Mouse (Mus musculus): ENCODE measurements around the gene Fam120a. TPM values are rescaled to one million over a fixed set of nuclear protein-coding genes. Genes with fewer than 3 reads are reported as not detected.

Fam120a gene
- total RNA-seq, 2 experiments from 2014 or later, result 102 to 104 TPM

DNA sequence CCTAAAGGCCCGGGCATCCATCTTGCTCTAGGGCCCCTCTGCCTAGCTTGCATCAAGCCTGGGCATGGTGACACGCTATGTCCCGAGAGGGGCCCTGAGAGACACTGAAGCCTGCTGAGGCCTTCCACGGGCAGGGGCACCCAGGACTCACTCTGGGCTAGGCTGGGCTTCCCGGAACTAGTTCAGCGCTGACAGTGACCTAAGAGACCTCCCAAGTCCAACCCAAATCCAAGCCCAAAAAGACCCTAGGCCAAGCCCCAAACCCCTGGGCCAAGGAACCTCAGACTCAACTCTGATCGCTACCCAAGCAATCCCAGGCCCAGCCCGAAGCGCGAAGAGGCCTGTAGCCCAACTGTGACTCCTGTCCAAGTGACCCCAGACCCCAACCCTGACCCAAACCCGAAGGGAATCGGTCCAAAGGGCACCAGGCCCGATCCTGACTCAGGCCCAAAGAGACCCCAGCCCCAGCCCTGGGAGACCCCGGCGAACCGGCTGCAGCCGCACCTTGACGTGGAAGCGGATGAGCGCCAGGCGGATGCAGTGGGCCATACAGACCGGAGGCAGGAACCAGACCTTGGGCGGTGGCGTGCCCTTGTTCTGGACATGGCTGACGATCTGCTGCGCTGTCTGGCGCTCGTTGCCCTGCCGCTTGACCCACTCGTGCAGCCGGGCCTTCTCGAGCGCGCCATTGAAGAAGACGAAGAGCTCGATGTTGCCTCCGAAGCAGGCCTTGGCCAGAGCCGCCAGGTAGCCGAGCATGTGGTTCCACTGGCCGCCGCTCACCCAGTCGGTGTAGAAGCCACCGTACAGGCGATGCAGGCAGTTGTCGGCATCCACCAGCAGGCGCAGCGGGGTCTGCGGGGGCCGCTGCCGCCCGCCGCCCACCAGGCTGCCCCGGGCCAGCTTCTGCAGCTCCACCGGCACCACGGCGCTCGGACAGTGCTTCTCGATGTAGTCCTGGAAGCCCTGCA is 681 bp downstream of the Fam120a start:
- DNase-seq, result peak; percentile 54 to 72

DNA sequence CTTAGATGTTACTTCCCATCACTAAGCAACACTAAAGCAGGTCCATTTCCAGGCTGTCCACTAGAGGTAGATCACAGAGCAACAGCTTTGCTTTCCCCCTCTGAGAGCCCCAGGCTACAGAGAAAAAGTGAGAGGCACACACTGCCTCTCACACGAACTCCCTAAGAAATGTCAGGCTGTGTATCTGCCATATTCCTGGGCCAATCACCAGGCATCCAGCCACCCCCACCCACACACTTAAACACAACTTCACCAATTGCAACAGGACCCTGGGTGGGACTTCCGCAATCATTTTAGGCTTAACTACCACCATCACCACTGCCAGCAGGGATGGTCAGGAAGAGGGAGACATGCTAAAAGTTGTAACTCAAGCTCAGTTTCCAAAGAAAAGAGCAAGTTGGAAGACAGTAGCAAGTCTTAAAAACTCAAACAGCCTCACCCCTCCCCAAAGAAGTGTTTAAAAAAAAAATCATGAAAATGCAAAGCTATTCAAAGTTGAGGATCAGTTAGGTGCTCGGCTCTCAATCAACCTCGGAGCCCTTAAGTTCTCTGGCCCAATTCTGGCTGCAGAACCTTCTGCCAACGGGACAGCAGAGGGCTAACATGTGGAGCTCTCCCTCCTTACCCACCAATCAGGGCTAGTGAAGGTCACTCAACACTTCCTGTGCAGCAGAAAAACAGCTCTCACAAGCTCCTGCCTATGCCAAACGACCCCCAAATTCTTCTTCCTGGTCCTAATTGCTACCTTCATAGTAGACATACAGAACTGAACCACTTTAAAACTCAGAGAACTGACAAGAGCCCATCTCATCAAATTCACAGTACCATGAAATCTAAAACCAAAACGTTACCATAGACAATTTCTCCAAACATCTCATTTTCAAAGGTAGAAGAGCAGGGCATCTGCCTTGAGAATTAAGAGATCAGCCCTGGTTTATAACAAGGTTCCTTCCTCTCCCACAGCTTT is 2.0 kb downstream of the Fam120a start:
- peak; percentile 80 to 87 for DNase-seq

DNA sequence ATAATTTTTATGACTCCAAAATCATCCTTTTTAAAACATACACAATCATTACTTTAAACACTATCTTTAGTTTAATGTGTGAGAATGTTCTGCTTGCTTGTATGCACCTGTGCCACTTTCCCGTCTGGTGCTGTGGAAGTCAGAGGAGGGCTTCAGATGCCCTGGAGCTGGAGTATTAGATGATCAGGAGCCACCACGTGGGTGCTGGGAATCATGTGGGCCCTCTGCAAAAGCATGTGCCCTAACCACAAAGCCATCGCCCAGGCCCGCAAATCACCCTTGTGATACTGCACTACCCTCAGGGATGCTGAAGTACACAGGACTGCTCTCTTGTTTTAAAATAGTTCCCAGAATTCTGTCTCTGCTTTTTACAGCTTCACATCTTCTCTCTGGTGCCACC is 3.0 kb downstream of the Fam120a start:
- DNase-seq, result no peak

DNA sequence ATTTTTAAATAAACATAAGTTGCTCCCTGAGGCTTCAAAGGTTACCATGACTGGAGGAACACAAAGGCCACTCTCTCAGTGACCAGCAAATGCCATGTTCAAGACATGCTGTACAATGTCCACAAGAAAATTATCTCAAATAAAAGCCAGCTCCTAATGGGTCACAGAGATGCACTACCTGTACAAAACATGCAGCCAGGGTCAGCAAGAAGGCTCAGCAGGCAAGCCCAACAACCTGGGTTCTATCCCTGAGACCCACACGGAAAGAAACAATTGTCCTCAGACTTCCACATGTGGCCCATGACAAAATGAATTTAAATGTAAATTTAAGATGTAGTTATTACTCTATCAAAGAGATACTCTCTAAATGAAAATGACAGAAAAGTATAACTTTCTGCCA is 4.7 kb downstream of the Fam120a start:
- DNase-seq, result no peak

GRCm38 (mm10) chr13:48962519-48962918 is 5.3 kb downstream of the Fam120a start:
- DNase-seq, result peak; percentile 34 to 53

DNA sequence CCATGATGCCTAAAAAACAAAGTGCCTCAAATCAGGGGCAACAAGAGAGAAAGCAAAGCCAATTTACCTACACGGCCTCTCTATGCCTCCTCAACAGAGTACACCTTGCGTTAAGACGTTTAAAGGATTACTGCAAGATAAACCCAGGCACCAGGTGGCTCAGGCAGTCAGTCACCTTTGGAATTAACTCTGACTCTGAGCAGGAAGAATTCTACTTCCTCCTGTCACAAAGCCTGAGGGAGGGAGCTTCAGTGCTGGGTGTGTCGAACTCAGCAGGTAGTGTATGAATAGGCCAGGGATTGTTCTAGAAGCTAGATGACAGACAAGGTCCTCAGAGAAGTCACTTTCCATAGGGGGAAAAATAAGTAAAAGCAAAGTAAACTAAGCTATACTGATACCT is 9.2 kb downstream of the Fam120a start:
- no peak for DNase-seq

- no peak for DNase-seq
Measured at GRCm38 (mm10) chr13:48954825-48955224, 13.0 kb downstream of the Fam120a start.

GRCm38 (mm10) chr13:48950600-48951241 is 17.1 kb downstream of the Fam120a start:
- DNase-seq, result no peak

- no peak for DNase-seq
Measured at GRCm38 (mm10) chr13:48948951-48949350, 18.9 kb downstream of the Fam120a start.

DNA sequence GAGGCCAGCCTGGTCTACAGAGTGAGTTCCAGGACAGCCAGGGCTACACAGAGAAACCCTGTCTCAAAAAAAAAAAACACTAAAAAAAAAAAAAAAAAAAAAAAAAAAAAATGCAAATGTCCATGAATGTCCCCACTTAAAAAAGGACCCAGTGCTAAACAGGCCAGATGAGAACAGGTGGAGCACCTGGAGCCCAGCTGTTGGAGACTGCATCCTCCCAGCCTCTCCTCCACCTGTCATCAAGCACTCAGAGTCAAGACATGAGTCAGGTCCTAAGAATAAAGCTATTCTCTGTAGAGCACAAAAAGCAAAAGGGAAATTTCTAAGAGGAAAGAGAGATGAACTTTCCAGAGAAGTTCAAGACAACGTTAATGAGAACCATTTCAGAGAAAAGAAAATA is 23.2 kb downstream of the Fam120a start:
- DNase-seq, result no peak

GRCm38 (mm10) chr13:48942471-48942870 is 25.3 kb downstream of the Fam120a start:
- DNase-seq, result no peak

- DNase-seq, result no peak
Measured at GRCm38 (mm10) chr13:48941773-48942172, 26.0 kb downstream of the Fam120a start.

- DNase-seq, result no peak
Measured at GRCm38 (mm10) chr13:48934597-48934996, 33.2 kb downstream of the Fam120a start.

DNA sequence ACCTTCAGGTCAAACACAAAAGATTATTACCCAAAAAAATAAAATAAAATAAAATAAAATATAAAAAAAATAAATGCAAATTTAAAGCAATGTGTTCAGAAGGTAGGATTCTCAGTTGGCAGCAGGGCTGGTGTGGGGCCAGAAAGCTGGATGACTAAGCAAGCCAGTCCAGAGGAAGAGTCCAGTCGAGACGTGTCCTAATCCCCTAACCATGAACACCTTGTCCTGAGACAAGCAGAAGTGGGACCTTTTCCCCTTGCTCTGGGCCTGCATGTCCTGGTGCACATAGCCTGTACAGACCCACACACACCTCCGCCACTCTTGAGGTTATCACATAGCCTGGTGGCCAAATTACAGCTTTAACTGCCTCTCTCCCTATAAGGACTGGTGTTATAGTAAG is 35.1 kb downstream of the Fam120a start:
- DNase-seq, result no peak

- DNase-seq, result no peak
Measured at GRCm38 (mm10) chr13:48931687-48932086, 36.1 kb downstream of the Fam120a start.

GRCm38 (mm10) chr13:48931232-48931631 is 36.6 kb downstream of the Fam120a start:
- DNase-seq, result no peak

DNA sequence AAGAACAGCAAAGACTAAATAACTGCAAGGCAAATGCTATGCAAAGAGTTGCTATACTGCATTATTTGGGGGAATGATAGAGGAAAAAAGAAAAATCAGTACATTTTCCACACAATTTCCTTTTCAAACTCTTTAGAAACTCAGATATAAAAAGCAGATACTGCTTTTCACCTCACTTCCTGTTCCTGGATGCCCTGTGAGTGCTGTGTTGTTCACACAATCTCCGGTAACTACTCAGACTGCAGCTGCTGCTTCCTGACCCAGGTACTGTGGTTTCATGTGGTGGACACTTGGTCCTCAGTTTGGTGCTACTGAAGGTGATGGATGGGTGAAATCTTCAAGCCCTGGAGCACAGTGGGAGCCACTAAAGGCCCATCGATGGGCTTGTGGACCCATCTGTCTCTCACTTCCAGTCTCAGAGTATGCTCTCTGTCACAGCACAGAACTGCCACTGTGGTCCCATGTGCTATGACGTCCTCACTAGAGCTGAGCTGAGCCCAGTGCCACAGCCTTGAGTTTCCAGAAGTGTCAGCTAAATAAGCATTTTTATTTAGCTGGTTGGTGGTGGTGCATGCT is 38.2 kb downstream of the Fam120a start:
- no peak for DNase-seq

- DNase-seq, result no peak
Measured at GRCm38 (mm10) chr13:48927609-48928008, 40.2 kb downstream of the Fam120a start.

DNA sequence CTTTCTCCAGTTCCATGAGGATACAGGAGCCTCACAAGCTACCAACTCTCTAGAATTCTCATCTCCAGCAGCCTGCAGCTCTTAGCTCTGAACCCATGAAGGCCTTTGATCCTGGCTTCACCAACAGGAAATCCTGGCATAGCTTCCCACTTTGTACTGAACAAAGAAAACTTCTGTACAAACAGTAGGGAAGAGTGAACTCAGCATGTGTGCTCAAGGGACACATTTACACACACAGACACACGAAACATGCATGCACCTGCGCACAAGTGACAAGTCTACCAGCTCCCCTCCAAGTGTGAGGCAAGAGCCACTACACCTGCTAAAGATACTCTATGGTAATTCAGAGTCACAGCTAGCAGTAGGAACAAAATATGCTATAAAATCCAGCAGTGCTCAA is 45.1 kb downstream of the Fam120a start:
- DNase-seq, result no peak

GRCm38 (mm10) chr13:48921256-48921655 is 46.6 kb downstream of the Fam120a start:
- DNase-seq, result no peak

GRCm38 (mm10) chr13:48919756-48920415 is 47.9 kb downstream of the Fam120a start:
- no peak for DNase-seq

Measured in heart, adult 18-20 months (tissue).